Mouse (Mus musculus) adrenal gland, postnatal 10 days (tissue): ENCODE results near the gene Abraxas1. TPM values are rescaled to one million over a fixed set of nuclear protein-coding genes. Genes with fewer than 3 reads are reported as not detected.

Source experiments
- DNase-seq: peaks from one replicate; pipeline ENCODE4 v3.0.0; 2021; ENCODE audit warnings: mixed read lengths
- total RNA-seq, 2 experiments: library from RNA; stranded (reverse); gene quantifications; 2 replicates each; pipeline ENCODE4 v1.2.3; 2021

Gene Abraxas1
- total RNA-seq, 2 experiments from 2014 or later = 12.9 to 17.9 TPM

DNA sequence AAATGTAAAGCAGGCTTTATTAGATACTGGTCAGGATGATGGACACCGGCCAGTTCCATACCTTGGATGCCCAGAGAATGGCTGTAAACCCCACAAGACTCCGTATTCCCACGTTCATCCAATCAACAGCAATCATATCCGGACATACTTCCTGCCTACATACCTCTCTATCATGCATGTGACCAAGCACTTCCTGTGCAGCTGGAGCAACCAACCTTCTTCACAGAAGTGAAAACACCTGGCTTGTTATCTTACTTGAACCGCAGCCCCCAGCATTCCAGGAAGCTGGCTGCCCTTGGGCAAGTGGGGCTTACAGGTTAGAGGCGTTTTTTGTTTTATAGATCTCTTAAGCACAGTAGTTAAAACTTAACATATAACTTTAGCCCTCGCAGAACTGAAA is 2.1 kb upstream of the Abraxas1 start:
- DNase-seq = no peak

DNA sequence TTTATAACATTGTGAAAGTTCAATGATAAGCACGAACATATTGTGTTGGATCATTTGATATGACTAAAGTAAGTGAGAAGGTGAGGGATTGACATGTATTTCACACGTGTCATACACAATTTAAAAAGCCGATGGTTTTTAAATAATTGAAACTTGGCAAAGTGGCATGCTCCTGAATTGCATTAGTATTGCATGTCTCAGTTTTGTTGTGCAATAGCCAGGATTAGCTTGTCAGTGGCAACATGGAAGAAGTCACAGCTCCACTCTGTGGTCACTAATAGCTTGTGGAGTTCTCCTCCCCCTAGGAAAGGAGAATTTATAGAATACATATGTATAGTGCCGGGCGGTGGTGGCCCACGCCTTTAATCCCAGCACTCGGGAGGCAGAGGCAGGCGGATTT is 610 bp upstream of the Abraxas1 start:
- DNase-seq = no peak

DNA sequence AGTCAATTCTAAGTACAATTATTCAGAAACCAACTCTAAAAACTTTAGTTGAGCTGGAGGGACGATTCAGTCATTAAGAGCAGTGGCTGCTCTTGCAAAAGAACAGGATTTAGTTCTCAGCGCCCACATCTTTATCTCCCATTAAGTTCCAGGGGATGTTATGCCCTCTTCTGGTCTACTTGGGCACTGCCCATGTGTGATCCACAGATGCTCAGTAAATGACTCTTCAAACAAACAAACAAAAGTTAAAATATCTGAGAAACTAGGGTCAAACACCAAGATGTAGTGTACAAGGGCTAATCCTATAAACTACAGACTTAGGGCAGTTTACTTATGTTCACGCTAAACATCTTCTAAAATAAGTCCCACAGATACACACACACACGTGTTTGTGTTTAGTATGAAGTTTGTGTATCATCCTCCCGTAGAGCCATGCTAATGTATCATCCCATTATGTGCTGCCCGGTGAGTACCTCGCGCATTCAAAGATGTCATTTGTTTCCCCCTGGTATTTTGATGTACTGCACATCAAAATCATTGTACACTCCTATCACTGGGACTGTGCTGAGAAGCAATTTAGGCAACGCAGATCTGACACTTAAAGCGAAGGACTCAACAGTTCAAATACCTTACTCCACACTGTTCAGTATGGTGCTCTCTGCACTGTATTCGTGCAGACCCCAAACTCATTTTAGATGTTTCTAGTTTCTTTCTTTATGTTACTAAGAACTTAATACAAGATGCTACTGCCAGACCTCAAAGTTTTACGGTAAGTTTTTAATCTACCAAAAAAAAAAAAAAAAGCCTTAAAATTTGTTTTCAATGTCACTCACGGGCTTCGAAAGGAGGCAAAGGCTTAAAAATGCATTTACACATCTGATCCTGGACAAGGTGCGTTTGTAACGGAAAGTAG is 941 bp downstream of the Abraxas1 start:
- DNase-seq = no peak

DNA sequence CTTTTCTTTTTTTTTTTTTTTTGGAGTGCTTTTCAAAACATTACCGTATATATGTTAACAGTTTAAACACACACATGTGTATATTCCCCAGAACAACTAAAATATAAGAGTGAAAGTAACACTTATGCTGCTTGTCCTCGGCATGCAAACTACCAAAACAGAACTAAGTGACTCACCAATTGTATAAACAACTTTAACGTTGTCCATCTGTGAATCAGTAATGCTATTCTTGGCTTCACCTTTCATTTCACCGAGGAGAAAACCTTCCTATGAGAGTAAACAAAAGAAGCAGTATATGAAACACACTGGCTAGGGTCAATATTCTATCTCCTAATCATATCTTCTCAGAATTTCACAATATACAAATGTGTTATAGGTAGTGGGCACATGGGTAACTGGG is 2.4 kb downstream of the Abraxas1 start:
- DNase-seq = no peak

DNA sequence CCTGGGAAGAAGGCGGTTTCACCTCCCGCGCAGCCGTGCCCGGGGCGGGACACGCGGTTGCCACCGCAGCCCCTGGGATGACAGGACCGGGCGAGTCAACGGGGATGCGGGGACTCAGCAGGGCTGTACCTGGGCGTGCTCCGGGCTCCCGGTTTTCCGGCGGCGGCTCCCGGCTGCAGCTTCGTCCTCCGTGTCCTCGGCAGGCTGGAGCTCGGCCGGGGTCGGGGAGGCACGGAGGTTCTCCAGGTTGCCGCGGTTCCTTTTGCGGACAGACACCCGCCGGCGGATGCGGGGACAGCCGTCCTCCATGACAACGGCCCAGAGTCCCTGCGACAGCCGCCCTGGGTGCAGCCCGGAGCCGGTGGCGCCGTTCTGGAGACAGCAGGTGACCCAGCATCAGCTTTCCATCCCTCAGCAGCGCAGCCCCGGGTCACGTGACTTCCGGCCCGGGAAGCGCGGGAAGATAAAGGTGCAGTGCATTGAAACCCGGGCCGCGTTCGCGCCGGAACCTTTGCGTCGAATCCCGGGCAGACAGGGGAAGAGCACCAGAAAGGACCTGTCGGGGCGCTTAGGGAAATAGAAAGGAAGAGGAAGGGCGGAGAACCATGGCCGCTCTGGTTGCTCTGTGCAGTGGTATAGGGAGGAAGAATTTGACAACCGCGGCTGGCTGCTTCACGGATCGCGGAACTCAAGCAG is 22.5 kb downstream of the Abraxas1 start, which contains the start of the genes Helq and Mrps18c:
Gene Helq (minus strand): TSS at position 434 of the 696 bp plus-strand sequence.
Gene Mrps18c (plus strand): TSS at position 463 of the 696 bp plus-strand sequence.
- peak; percentile 93 for DNase-seq

DNA sequence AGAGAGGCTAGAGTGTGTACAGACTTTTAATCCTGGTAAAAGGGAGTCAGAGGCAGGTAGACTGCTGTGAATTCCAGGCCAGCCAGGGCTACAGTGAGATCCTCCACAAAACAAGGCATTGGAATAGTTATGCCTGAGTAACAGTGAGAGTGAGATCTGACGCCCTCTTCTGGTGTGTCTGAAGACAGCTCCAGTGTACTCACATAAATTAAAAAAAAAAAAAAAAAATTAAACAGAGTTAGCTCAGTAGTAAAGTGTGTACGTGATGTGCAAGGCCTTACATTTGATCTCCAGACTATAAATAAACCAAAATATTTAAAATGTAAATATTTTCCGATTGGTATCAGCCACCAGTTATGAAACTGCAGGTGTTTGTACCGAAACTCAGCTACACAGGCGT is 26.7 kb downstream of the Abraxas1 start:
- no peak for DNase-seq

DNA sequence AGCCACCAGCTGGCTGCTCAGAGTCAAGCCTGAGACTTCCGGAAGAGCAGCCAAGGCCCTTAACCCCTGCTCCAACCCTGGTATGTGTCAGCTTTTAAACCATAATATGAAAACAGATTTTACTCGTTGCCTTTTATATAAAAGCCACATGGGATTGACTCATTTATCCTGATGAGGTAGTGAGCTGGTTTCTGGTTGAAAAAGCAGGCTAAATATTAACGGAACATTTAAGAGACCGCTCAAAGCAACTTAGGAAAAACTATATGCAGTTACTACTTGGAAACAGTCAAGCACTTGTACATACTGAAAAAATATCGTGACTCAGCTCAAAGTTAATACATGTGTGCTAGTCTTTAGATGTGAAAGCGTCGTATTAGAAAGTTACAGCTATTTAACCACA is 28.5 kb downstream of the Abraxas1 start:
- no peak for DNase-seq

DNA sequence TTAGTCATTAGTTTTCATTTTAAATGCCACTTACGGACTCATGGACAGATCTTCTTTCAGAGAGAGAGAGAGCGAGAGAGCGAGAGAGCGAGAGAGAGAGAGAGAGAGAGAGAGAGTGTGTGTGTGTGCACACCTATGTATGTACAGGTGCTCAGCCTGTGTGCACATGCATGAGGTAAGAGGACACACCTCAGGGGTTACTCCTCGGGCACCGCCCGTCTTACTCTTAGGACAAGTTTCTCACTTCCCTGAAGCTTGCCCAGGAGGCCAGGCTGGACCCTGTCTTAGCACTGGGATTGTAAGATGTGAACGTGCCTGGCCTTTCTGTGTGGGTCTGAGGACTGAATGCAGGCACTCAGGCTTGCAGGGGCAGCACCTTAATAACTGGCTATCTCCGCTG is 33.2 kb downstream of the Abraxas1 start:
- no peak for DNase-seq

DNA sequence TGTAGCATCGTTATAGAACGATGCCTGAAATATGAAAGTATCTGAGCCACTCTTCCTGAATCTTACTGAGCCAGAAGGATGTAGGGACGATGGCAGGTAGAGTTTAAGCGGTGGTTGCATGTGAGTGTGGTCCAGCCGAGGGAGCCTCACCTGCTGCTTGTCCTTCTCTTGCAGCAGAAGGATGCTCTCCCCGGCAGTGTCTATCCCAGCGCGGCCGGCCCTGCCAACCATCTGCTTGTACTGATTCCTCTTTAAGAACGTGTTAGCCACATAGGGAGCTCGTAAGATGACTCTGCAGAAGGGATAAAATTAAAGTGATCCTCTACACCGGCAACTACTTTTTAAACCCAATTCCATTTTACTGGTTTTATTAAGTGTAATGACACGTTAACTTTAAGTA is 41.8 kb downstream of the Abraxas1 start:
- DNase-seq = no peak

DNA sequence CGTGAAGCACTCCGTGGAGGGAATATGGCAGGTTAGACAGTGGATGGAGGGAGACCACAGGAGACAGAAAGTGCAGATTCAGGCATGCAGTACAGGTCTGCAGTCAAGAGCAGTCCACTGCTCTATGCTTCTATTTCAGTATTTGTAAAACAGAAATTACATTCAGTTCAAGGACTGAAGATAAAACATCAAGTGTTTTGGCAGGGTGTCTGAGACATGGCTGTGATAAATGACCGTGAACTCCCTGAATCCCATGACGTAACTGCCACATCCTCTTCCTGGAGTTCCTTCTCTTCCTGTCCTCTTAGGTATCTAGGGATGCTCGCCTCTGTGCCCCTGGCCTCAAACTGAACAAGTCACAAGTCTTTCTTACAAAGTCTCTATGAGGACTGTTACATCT is 43.9 kb downstream of the Abraxas1 start:
- DNase-seq = peak; percentile 12

DNA sequence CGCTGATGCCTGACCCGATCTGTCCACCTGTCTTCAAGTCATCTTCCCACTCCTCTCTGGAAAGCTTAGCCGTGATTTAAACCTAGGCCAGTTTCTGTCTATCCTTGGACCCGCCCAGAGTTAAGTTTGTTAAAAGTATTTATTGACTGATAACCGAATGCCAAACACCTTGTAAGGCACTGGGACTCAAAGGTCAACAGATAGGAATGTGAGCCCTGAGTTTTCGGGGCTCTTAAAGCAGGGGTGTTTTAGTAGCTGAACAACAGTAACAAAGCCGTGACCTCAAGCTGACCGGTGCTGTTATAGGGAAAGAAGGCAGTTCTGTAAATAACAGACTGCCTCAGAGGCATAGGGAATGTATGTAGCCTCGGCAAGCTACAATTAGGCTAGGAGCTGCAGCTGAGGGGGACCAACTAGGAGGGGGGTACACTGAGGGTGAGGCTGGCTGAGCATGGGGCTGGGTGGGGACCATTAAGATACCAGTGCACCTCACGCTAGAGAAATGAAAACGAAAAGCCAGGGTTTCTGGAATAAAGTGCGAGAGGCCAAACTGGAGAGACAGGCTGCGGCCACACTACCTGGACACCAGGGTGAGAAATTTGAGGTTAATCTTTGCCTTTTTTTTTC is 44.9 kb downstream of the Abraxas1 start:
- no peak for DNase-seq

DNA sequence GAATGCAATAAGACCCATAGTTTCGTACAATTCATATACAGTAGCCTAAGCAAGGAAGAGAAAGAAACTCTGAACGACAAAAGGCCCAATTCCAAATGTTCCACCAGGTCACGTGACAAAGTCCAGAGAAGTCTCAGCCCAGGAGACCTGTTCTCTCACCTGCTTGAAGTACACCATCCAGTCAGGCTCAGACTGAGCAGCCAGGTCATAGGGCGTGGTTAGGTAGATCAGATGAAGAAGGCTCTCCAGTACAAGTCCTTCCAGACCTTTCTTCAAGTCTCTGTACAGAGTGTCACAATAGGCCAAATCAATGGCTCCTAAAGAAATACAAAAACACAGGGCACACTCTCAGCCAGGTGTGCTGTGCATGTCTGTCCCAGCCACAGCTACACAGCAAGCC is 49.2 kb downstream of the Abraxas1 start:
- DNase-seq = no peak

DNA sequence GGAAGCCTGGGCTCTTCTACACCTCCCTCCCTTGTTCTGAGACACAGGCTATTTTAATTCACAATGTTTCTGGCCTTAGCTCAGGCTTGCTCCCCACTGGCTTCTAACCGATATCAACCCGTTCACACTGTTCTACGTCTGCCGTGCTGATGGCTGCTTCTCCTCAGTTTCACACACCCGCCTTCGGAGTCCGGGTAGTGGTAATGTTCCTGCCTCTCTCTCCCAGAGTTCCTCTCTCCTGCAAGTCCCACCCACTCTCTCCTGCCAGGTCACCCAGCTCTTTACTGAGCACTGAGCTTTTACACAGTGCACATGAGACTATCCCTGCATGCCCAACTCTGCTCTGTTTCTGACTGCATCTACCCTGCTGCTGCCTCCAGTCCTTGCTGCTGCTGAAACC is 54.7 kb downstream of the Abraxas1 start:
- no peak for DNase-seq

DNA sequence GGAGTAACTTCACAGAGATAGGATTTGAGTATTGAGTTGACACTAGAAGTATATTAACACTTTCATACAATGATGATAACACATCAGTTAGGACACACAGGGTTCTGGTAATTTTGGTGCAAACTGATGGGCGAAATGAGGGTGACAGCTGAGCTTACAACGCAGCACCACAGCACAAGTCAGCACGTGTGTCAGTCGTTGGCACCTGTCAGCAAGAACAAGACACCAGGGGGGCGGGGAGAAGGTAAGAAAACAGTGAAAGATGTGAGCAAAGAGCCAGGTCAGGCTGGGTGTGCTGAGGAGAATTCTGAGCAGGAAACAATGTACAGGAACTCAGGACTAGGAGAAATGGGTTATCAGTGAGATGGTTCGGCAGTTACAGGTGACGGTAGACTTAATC is 59.0 kb downstream of the Abraxas1 start:
- no peak for DNase-seq

DNA sequence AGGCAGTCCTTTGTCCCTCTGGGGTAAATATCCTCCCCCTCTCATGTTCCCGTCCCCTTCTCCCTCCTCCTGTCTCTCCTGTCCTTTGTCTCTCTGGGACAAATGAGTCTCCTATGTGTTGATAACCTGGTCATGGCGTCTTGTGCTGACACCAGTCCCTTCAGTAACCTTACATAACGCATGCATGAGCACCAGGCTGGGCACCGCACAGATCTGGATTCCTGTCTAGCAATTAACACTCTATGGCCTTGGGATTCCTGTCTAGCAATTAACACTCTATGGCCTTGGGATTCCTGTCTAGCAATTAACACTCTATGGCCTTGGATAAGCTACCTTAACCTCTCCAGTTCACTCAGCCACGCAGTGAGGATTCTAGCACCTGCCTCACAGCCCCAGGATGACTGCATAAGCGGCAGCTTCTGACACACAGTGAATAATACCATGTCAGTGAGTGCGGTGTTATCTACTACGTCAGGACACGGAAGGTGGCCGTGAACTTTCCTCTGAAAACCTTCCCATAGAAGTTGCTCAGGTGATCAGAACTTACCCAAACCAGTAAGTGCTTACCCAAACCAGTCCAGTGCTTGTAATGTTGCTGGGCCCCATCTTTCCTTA is 60.6 kb downstream of the Abraxas1 start:
- no peak for DNase-seq

DNA sequence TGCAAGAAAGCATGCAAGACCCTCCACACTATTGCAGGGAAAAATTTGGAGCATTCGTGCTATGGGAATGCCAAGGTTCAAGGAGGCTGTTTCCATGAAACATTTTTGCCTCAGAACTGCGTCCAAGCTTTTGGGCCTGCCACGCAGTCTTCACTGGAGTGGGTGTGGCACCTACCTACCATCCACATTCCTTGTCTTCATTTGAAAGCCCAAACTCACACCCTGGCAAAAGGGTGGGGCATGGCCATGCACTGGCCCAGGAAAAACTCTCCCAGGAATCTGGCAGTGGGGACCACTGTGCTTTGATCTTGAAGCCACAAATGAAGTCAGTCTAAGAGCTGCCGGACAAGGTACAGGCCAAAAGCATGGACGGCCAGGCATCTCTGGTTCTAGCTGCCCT is 62.6 kb downstream of the Abraxas1 start:
- DNase-seq = no peak

Other genes with a start within 250 kb of the Abraxas1 start
- 10 to 100 TPM; 11.4 to 12.4 TPM for gene Plac8, start 248.7 kb downstream of the Abraxas1 start, total RNA-seq
- gene Coq2, start 145.8 kb downstream of the Abraxas1 start, total RNA-seq = 10 to 100 TPM; 55.3 to 66.0 TPM
- gene Hpse, start 101.2 kb downstream of the Abraxas1 start, total RNA-seq = 1 to 10 TPM; 1.9 to 2.5 TPM
- 1 to 10 TPM; 4.9 to 9.1 TPM for gene Helq, start 22.4 kb downstream of the Abraxas1 start, total RNA-seq
- gene Mrps18c, start 22.3 kb downstream of the Abraxas1 start, total RNA-seq = 100 to 1,000 TPM; 118 to 120 TPM
- gene Gpat3, start 24.7 kb upstream of the Abraxas1 start, total RNA-seq = 10 to 100 TPM; 10.0 to 10.2 TPM